Mouse (Mus musculus): ENCODE results near the gene Klhdc7b.

The Klhdc7b gene

GRCm38 (mm10) chr15:89376040-89376439 is 8.7 kb upstream of the Klhdc7b start:
- no peak for DNase-seq

DNA sequence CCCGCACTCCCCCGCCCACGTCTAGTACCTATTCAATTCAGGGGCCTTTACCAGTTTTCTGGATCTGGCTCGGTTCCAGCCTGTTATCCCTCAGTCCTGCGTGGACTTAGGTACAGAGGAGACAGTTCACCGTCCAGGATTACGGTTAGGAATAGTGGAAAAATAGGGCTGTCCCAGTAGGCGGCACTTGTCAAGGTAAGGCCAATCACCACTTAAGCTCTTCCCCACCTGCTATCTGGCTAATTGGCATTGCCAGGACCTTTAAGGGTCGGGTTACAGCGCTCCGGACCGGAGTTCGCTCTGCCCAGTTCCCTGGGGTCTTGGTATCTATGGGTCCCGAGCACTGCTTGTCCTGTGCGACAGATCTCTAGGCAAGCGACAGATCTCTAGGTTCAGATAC is 7.8 kb upstream of the Klhdc7b start, which contains the start of gene Tymp:
Tymp (minus strand) TSS at position 83 of the 400 bp plus-strand sequence.
- DNase-seq, result no peak

DNA sequence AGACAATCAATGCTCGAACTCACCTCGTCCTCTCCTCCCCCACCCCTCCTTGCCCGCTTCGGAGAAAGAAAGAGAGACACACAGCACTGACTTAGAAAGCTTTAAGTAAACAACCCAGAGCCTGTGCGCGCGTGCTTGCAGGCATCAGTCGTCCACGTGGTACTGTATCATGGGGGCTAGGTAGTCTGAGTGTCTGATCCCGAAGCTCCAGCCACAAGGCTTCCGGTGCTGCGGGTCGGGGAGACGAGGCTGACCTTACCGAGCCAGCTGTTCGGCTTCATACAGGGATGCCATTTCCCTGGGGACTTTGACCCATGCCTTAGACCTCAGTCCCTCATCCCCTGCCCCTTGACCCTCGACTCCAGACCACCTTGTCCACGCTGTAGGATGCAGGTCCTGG is 7.4 kb upstream of the Klhdc7b start:
- no peak for DNase-seq

- DNase-seq, result peak; percentile 15
Observed at GRCm38 (mm10) chr15:89377938-89378828, 6.5 kb upstream of the Klhdc7b start.

- peak; percentile 52 for DNase-seq
Observed at GRCm38 (mm10) chr15:89378831-89379401, 5.8 kb upstream of the Klhdc7b start, which contains the start of gene Odf3b. Odf3b (minus strand) TSS chr15:89379282.

- no peak for DNase-seq
Observed at GRCm38 (mm10) chr15:89379429-89379828, 5.3 kb upstream of the Klhdc7b start.

DNA sequence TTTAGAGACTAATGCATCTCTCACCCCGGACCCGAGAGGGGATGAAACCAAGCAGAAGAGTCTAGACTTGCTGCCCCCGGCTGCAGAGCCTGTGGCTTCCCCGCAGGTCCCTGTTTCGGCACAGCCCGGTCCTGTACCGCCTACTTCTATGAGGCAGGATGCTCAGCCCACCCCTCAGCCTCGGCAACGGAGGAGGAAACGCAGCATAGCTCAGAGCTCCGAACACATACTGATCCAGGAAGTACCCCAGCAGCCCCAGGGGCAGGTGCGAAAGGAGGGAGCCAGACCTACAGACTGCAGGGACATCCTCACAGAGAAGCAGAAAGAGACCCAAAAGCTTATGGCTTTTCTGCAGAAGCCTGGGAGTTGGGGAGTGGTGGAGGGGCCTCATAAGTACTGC is 2.4 kb downstream of the Klhdc7b start:
- DNase-seq, result no peak

GRCm38 (mm10) chr15:89390081-89390480 is 5.4 kb downstream of the Klhdc7b start:
- no peak for DNase-seq

GRCm38 (mm10) chr15:89396883-89397282 is 12.2 kb downstream of the Klhdc7b start:
- DNase-seq, result peak; percentile 40

DNA sequence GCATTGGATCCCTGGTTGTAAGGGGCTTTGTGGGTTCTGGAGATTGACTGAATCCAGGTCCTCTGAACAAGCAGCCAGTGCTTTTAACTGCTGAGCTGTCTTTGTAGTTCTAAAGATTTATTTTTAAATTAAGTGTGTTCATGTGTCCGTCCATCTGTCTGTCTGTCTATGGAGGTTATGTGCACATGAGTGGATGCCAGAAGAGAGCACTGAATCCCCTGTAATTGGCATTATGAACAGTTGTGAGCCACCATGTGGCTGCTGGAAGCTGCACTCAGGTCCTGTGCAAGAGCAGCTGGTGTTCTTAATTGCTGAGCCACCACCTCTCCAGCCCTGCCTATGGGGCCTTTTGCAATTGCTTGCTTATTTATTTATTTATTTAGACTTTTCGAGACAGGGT is 13.4 kb downstream of the Klhdc7b start:
- no peak for DNase-seq

- no peak for DNase-seq
Observed at GRCm38 (mm10) chr15:89399716-89400115, 15.0 kb downstream of the Klhdc7b start.

GRCm38 (mm10) chr15:89402471-89402870 is 17.8 kb downstream of the Klhdc7b start:
- no peak for DNase-seq

- no peak for DNase-seq
Observed at GRCm38 (mm10) chr15:89404831-89405623, 20.3 kb downstream of the Klhdc7b start.

GRCm38 (mm10) chr15:89406691-89407090 is 22.0 kb downstream of the Klhdc7b start:
- DNase-seq, result no peak

GRCm38 (mm10) chr15:89410118-89410517 is 25.4 kb downstream of the Klhdc7b start, which contains the start of gene Syce3:
Syce3 (minus strand) TSS chr15:89410503.
- no peak for DNase-seq

DNA sequence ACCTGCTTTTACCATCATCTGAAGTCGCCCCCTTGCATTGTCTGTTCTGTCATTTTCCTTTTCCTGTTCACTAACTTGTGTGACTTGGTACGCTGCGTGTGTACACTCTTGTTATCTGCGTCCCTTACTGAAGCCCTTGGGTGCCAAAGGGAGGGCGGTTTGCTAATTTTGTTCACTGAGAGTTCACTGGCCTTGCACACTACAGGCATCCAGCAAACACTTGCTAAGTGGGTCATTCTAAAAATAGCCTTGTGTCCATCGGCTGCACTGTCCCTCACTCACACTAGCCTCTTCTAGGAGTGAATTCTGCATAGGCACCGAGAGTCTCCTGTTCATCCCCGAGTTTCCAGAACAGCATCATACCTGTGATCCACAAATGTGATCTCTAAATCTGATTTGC is 30.6 kb downstream of the Klhdc7b start:
- DNase-seq, result no peak

GRCm38 (mm10) chr15:89421938-89422337 is 37.2 kb downstream of the Klhdc7b start:
- no peak for DNase-seq

- no peak for DNase-seq
Observed at GRCm38 (mm10) chr15:89424621-89425020, 39.9 kb downstream of the Klhdc7b start.

DNA sequence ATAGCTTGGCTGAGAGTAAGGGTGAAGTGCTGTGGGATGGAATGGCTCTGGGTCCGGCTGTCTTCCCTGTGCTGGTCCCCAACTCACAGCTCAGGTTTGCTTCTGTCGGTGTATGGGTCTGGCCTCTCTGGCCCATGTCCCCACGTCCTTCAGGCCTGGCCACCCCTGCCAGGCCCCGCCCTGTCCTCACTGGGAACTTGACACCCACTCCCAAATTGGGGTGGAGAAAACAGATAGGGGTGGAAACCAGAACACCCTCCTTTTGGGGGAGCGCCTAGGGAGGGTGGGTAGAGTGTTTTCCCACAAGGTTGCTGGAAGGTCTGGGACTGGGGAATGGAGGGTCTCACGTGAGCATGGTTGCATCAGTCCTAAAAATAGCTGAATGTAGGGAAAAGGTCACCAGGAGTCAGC is 41.0 kb downstream of the Klhdc7b start, which contains the start of gene Cpt1b:
Cpt1b (minus strand) TSS at position 153 of the 411 bp plus-strand sequence.
- peak; percentile 59 for DNase-seq

DNA sequence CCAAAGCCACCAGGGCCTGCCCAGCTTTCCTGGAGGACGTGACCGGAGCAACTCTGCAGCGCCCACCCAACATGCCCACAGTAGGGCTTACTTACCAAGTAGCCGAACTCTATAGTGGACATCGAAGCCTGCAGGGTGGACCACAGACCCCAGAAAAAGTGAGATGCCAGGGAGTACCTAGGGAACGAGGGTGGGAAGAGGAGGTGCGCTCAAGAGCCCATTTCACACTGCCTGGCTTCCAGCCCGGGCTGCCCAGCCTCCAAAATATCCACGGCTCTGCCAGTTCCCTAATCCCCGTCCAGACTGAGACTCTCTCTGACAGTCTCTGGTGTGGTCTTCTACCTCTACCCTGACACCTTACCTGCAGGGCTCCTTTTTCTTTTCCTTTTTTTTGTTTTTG is 42.0 kb downstream of the Klhdc7b start:
- no peak for DNase-seq

DNA sequence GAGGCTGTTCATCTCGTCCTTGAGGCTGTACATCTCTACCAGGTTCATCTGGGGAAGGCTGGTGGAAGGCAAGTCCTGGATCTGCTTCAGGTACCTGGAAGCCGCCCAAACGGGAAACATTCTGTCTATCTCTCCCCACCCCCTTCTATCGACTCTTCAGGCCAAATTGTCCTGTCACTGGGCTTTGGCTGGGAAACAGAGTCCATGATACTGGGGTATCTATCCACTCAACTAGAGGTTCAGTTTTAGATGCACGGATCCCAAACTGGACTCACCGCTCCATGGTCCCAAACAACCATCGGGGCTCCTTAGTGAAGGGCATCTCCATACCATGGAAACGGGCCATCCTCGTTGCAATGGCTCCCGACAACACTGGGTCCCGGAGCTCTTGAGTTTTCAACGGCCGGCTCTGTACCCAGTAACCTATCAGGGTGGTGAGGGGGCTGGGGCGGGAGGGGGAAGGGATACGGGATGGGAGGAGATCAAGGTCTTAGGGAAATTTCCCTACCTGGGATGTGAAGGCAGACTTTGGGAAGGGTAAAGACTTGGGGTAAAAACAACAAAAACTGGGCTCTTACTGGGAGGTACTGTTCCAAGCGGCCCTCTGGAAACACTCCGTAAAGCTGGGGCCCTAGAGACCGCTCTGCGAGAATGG is 43.5 kb downstream of the Klhdc7b start:
- DNase-seq, result no peak

DNA sequence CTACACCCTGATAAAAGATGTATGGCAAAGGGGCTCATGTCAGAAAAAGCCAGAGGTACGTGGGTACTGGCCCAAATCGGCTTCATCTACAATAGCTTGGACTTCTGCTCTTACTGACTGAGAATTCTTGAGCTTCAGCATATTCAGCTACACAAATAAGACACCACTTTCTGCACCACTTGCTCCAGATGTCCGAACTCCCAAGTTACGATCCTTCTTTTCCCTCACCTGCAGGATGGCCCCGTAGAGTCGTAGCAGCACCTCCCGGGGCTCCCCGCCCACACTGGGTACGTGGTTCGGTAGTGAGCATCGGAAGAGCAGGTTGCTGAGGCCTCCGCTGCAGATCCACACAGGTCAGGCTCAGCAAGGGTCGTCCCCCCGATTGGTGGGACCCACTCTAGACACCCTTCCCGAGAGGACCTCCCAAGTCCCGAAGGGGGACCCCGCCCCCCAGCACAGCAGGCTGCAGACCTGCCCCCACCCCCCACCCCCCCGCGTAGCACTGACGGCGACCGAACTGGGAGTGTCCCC is 44.2 kb downstream of the Klhdc7b start:
- DNase-seq, result no peak

Measured in kidney, adult 18-20 months (tissue).